Mouse (Mus musculus) heart, postnatal 0 days (tissue): ENCODE results near the gene Rdh13.

Source experiments
- CTCF ChIP-seq: IDR thresholded peaks from 2 replicates; pipeline ENCODE4 v1.5.1; 2016; ENCODE audit warnings: antibody characterized with exemption, control low read depth, low read depth
- EP300 ChIP-seq: IDR thresholded peaks from 2 replicates; pipeline ENCODE4 v1.6.1; 2016; ENCODE audit warnings: antibody characterized with exemption, low read depth

DNA sequence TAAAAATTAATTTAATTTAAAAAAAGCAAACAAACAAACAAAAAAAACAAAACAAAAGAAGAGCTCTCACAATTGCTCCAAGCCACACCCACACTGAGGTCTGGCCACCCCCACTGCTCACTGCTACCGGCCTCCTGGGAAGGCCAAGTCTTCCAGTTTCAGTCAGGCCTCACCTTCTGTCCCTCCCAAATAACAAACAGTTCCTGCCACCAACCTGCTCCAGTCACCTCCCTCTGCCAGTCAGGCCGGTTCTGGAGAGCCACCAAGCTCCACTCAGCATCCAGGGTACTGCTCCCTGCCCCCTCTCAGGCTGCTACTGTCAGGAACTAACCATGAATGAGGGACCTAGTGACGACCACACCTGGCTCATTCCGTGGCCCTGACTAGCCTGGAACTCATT is 7.2 kb upstream of the Rdh13 start:
- TF ChIP-seq CTCF (no peak), EP300 (no peak)
